Mouse (Mus musculus): ENCODE results near the gene Zfp941. TPM values are rescaled to one million over a fixed set of nuclear protein-coding genes. Genes with fewer than 3 reads are reported as not detected.

The Zfp941 gene
- polyA plus RNA-seq, 1 experiment from 2014 or later = 2.0 TPM

- WGBS = 92% methylated on average over 4 of the region's 4 CpGs
- no peaks in the 10 kb centered on the region for H3K27me3 ChIP-seq (replicated peaks)
- no peak overlapping the region for H3K9ac ChIP-seq
- no peak overlapping the region for H3K4me3 ChIP-seq (replicated peaks)
- no peak for ATAC-seq
- peaks cover 24% of the 10 kb centered on the region for H3K36me3 ChIP-seq
- no peak overlapping the region for H3K27ac ChIP-seq
- no peak overlapping the region for H3K4me2 ChIP-seq (replicated peaks)
- H3K4me1 ChIP-seq (replicated peaks) = peaks cover 7% of the 10 kb centered on the region
- no peaks in the 10 kb centered on the region for H3K9me3 ChIP-seq
Observed at GRCm38 (mm10) chr7:140851916-140852315, 29.9 kb upstream of the Zfp941 start.

GRCm38 (mm10) chr7:140848591-140848990 lies 26.6 kb upstream of the Zfp941 start:
- 90% methylated on average over 10 of the region's 10 CpGs for WGBS
- no peak overlapping the region for H3K9ac ChIP-seq
- H3K4me3 ChIP-seq (replicated peaks) = no peak overlapping the region
- 0 out of 2 replicates have a peak, but pooled peaks cover 2% of the 10 kb centered on the region for H3K4me1 ChIP-seq (replicated peaks)
- no peaks in the 10 kb centered on the region for H3K9me3 ChIP-seq
- ATAC-seq = no peak
- peaks cover 18% of the 10 kb centered on the region for H3K36me3 ChIP-seq
- no peak overlapping the region for H3K4me2 ChIP-seq (replicated peaks)
- H3K27ac ChIP-seq = no peak overlapping the region
- peaks cover 2% of the 10 kb centered on the region; the same call in 1 of the 2 replicates for H3K27me3 ChIP-seq (replicated peaks)

- no peak for ATAC-seq
Observed at GRCm38 (mm10) chr7:140847755-140848580, 26.0 kb upstream of the Zfp941 start, which contains the start of gene Odf3. TSS of gene Odf3 (plus strand) at chr7:140847805.

GRCm38 (mm10) chr7:140846676-140847075 lies 24.7 kb upstream of the Zfp941 start:
- H3K27me3 ChIP-seq (replicated peaks) = peaks cover 9% of the 10 kb centered on the region; the same call in 1 of the 2 replicates
- H3K27ac ChIP-seq = no peak overlapping the region
- H3K4me1 ChIP-seq (replicated peaks) = 0 out of 2 replicates have a peak, but pooled peaks cover 2% of the 10 kb centered on the region
- ATAC-seq = no peak
- peaks cover 3% of the 10 kb centered on the region; the same call in 1 of the 2 replicates for H3K36me3 ChIP-seq
- H3K4me3 ChIP-seq (replicated peaks) = no peak overlapping the region
- 75% methylated on average over 10 of the region's 10 CpGs for WGBS
- H3K9me3 ChIP-seq = no peaks in the 10 kb centered on the region
- H3K4me2 ChIP-seq (replicated peaks) = no peak overlapping the region
- H3K9ac ChIP-seq = no peak overlapping the region

More at GRCm38 (mm10) chr7:140847755-140848580, 26.0 kb upstream of the Zfp941 start, which contains the start of gene Odf3:
- Histone ChIP-seq H3K9ac (no peak within 1 kb of the TSS), H3K9me3 (no peaks in the 10 kb centered on the region), H3K27ac (no peak within 1 kb of the TSS), H3K36me3 (peaks cover 14% of the 10 kb centered on the region), H3K4me2 (replicated peaks) (no peak within 1 kb of the TSS), H3K4me3 (replicated peaks) (no peak within 1 kb of the TSS), H3K4me1 (replicated peaks) (0 out of 2 replicates have a peak, but pooled peaks cover 2% of the 10 kb centered on the region), H3K27me3 (replicated peaks) (peaks cover 6% of the 10 kb centered on the region; the same call in 1 of the 2 replicates)
- WGBS = 58% methylated on average over 11 of the region's 11 CpGs

GRCm38 (mm10) chr7:140845683-140846082 lies 23.7 kb upstream of the Zfp941 start:
- Histone ChIP-seq H3K9ac (no peak overlapping the region), H3K9me3 (no peaks in the 10 kb centered on the region), H3K4me1 (replicated peaks) (0 out of 2 replicates have a peak, but pooled peaks cover 2% of the 10 kb centered on the region), H3K27ac (no peak overlapping the region), H3K36me3 (no peaks in the 10 kb centered on the region), H3K27me3 (replicated peaks) (peaks cover 9% of the 10 kb centered on the region; the same call in 1 of the 2 replicates), H3K4me2 (replicated peaks) (no peak overlapping the region), H3K4me3 (replicated peaks) (no peak overlapping the region)
- ATAC-seq = no peak
- WGBS = 56% methylated on average over 4 of the region's 4 CpGs

- Histone ChIP-seq H3K9me3 (no peaks in the 10 kb centered on the region), H3K4me1 (replicated peaks) (0 out of 2 replicates have a peak, but pooled peaks cover 2% of the 10 kb centered on the region), H3K36me3 (no peaks in the 10 kb centered on the region), H3K27me3 (replicated peaks) (peaks cover 9% of the 10 kb centered on the region; the same call in 1 of the 2 replicates), H3K4me2 (replicated peaks) (no peak within 1 kb of the TSS), H3K9ac (no peak within 1 kb of the TSS), H3K4me3 (replicated peaks) (no peak within 1 kb of the TSS), H3K27ac (no peak within 1 kb of the TSS)
- ATAC-seq = peak; percentile 67
- 24% methylated on average over 14 of the region's 14 CpGs for WGBS
Observed at GRCm38 (mm10) chr7:140844905-140845665, 23.1 kb upstream of the Zfp941 start, which contains the start of gene Scgb1c1. TSS of gene Scgb1c1 (plus strand) at chr7:140845547.

GRCm38 (mm10) chr7:140843806-140844205 lies 21.8 kb upstream of the Zfp941 start:
- 0 out of 2 replicates have a peak, but pooled peaks cover 2% of the 10 kb centered on the region for H3K4me1 ChIP-seq (replicated peaks)
- no peaks in the 10 kb centered on the region for H3K9me3 ChIP-seq
- H3K4me2 ChIP-seq (replicated peaks) = no peak overlapping the region
- no peak overlapping the region for H3K9ac ChIP-seq
- 70% methylated on average over 7 of the region's 7 CpGs for WGBS
- no peak overlapping the region for H3K4me3 ChIP-seq (replicated peaks)
- H3K36me3 ChIP-seq = no peaks in the 10 kb centered on the region
- no peak overlapping the region for H3K27ac ChIP-seq
- peaks cover 9% of the 10 kb centered on the region; the same call in 1 of the 2 replicates for H3K27me3 ChIP-seq (replicated peaks)
- no peak for ATAC-seq

GRCm38 (mm10) chr7:140840750-140841735 lies 19.1 kb upstream of the Zfp941 start:
- Histone ChIP-seq H3K27ac (no peak overlapping the region), H3K4me3 (replicated peaks) (no peak overlapping the region), H3K9ac (no peak overlapping the region), H3K36me3 (no peaks in the 10 kb centered on the region), H3K4me2 (replicated peaks) (peak overlapping the region; percentile 10; the same call in 1 of the 2 replicates), H3K9me3 (no peaks in the 10 kb centered on the region), H3K27me3 (replicated peaks) (peaks cover 9% of the 10 kb centered on the region; the same call in 1 of the 2 replicates), H3K4me1 (replicated peaks) (0 out of 2 replicates have a peak, but pooled peaks cover 2% of the 10 kb centered on the region)
- peak; percentile 76 for ATAC-seq
- 30% methylated on average over 18 of the region's 19 CpGs for WGBS

- no peak overlapping the region for H3K4me2 ChIP-seq (replicated peaks)
- H3K9ac ChIP-seq = no peak overlapping the region
- H3K4me1 ChIP-seq (replicated peaks) = 0 out of 2 replicates have a peak, but pooled peaks cover 5% of the 10 kb centered on the region
- no peak overlapping the region for H3K4me3 ChIP-seq (replicated peaks)
- no peak overlapping the region for H3K27ac ChIP-seq
- no peaks in the 10 kb centered on the region for H3K36me3 ChIP-seq
- 55% methylated on average over 5 of the region's 5 CpGs for WGBS
- ATAC-seq = no peak
- 0 out of 2 replicates have a peak, but pooled peaks cover 9% of the 10 kb centered on the region for H3K27me3 ChIP-seq (replicated peaks)
- H3K9me3 ChIP-seq = no peaks in the 10 kb centered on the region
Observed at GRCm38 (mm10) chr7:140839556-140839955, 17.6 kb upstream of the Zfp941 start.

GRCm38 (mm10) chr7:140836243-140837115 lies 14.5 kb upstream of the Zfp941 start:
- Histone ChIP-seq H3K4me3 (replicated peaks) (no peak overlapping the region), H3K36me3 (no peaks in the 10 kb centered on the region), H3K27ac (no peak overlapping the region), H3K27me3 (replicated peaks) (no peaks in the 10 kb centered on the region), H3K9me3 (no peaks in the 10 kb centered on the region), H3K4me2 (replicated peaks) (no peak overlapping the region), H3K9ac (no peak overlapping the region), H3K4me1 (replicated peaks) (0 out of 2 replicates have a peak, but pooled peaks cover 5% of the 10 kb centered on the region)
- WGBS = 82% methylated on average over 9 of the region's 9 CpGs
- no peak for ATAC-seq
